Mouse (Mus musculus): ENCODE measurements at regions not wholly inside any gene's neighbourhood (a gene's known extent, or its start where the extent isn't known, plus 50 kb on each side); places are given as distances from the start of the nearest gene placed in this dataset.
"Not testable (repeated sequence)": the region's sequence is repeated elsewhere in the genome, so short reads cannot be mapped to it uniquely, and the experiment has no call there.

GRCm38 (mm10) chr2:78012441-78012840 lies 66.3 kb upstream of the Cwc22 start:
- H3K27me3 ChIP-seq (ENCODE audit: control insufficient read depth, insufficient read depth, low read length); H3K4me3 ChIP-seq (ENCODE audit: low read length); H3K4me2 ChIP-seq (replicated peaks; ENCODE audit: low read depth, low read length); H3K36me3 ChIP-seq (ENCODE audit: control insufficient read depth, insufficient read depth, low read length); ATAC-seq (ENCODE audit: low FRiP score, low TSS enrichment); H3K27ac ChIP-seq (ENCODE audit: low read depth, low read length); H3K4me1 ChIP-seq (ENCODE audit: control insufficient read depth, insufficient read depth, low read length); H3K9ac ChIP-seq (ENCODE audit: low read depth, low read length); H3K9me3 ChIP-seq (ENCODE audit: control insufficient read depth, low read length): not testable (repeated sequence)
- WGBS, result 95% methylated on average over 6 of the region's 6 CpGs

- Histone ChIP-seq H3K36me3 (ENCODE audit: control insufficient read depth, insufficient read depth, low read length) (no peaks in the 10 kb centered on the region), H3K4me3 (ENCODE audit: low read length) (no peak overlapping the region), H3K4me2 (replicated peaks; ENCODE audit: low read depth, low read length) (no peak overlapping the region), H3K9me3 (ENCODE audit: control insufficient read depth, low read length) (no peaks in the 10 kb centered on the region), H3K9ac (ENCODE audit: low read depth, low read length) (no peak overlapping the region), H3K27ac (ENCODE audit: low read depth, low read length) (no peak overlapping the region), H3K27me3 (ENCODE audit: control insufficient read depth, insufficient read depth, low read length) (no peaks in the 10 kb centered on the region), H3K4me1 (ENCODE audit: control insufficient read depth, insufficient read depth, low read length) (no peaks in the 10 kb centered on the region)
- WGBS, result 86% methylated on average over 2 of the region's 2 CpGs
- no peak for ATAC-seq (ENCODE audit: low FRiP score, low TSS enrichment)
Measured at GRCm38 (mm10) chr2:78011821-78012220, 65.6 kb upstream of the Cwc22 start.

- no peak overlapping the region for H3K27ac ChIP-seq (ENCODE audit: low read depth, low read length)
- no peaks in the 10 kb centered on the region for H3K36me3 ChIP-seq (ENCODE audit: control insufficient read depth, insufficient read depth, low read length)
- H3K4me1 ChIP-seq (ENCODE audit: control insufficient read depth, insufficient read depth, low read length), result no peaks in the 10 kb centered on the region
- H3K27me3 ChIP-seq (ENCODE audit: control insufficient read depth, insufficient read depth, low read length), result no peaks in the 10 kb centered on the region
- no peak for ATAC-seq (ENCODE audit: low FRiP score, low TSS enrichment)
- H3K4me2 ChIP-seq (replicated peaks; ENCODE audit: low read depth, low read length), result no peak overlapping the region
- H3K9me3 ChIP-seq (ENCODE audit: control insufficient read depth, low read length), result no peaks in the 10 kb centered on the region
- 86% methylated on average over 2 of the region's 2 CpGs for WGBS
- H3K4me3 ChIP-seq (ENCODE audit: low read length), result no peak overlapping the region
- no peak overlapping the region for H3K9ac ChIP-seq (ENCODE audit: low read depth, low read length)
Measured at GRCm38 (mm10) chr2:78011051-78011800, 65.1 kb upstream of the Cwc22 start.

- ATAC-seq (ENCODE audit: low FRiP score, low TSS enrichment), result no peak
- no peak overlapping the region for H3K4me2 ChIP-seq (replicated peaks; ENCODE audit: low read depth, low read length)
- no peak overlapping the region for H3K4me3 ChIP-seq (ENCODE audit: low read length)
- H3K27me3 ChIP-seq (ENCODE audit: control insufficient read depth, insufficient read depth, low read length), result no peaks in the 10 kb centered on the region
- no peaks in the 10 kb centered on the region for H3K9me3 ChIP-seq (ENCODE audit: control insufficient read depth, low read length)
- H3K9ac ChIP-seq (ENCODE audit: low read depth, low read length), result no peak overlapping the region
- no peak overlapping the region for H3K27ac ChIP-seq (ENCODE audit: low read depth, low read length)
- 91% methylated on average over 5 of the region's 5 CpGs for WGBS
- H3K4me1 ChIP-seq (ENCODE audit: control insufficient read depth, insufficient read depth, low read length), result no peaks in the 10 kb centered on the region
- H3K36me3 ChIP-seq (ENCODE audit: control insufficient read depth, insufficient read depth, low read length), result no peaks in the 10 kb centered on the region
Measured at GRCm38 (mm10) chr2:78010066-78010690, 64.0 kb upstream of the Cwc22 start.

- H3K4me2 ChIP-seq (replicated peaks; ENCODE audit: low read depth, low read length), result no peak overlapping the region
- no peaks in the 10 kb centered on the region for H3K4me1 ChIP-seq (ENCODE audit: control insufficient read depth, insufficient read depth, low read length)
- no peaks in the 10 kb centered on the region for H3K27me3 ChIP-seq (ENCODE audit: control insufficient read depth, insufficient read depth, low read length)
- no peak for ATAC-seq (ENCODE audit: low FRiP score, low TSS enrichment)
- no peak overlapping the region for H3K9ac ChIP-seq (ENCODE audit: low read depth, low read length)
- 97% methylated on average over 1 of the region's 1 CpGs for WGBS
- no peaks in the 10 kb centered on the region for H3K36me3 ChIP-seq (ENCODE audit: control insufficient read depth, insufficient read depth, low read length)
- no peaks in the 10 kb centered on the region for H3K9me3 ChIP-seq (ENCODE audit: control insufficient read depth, low read length)
- H3K4me3 ChIP-seq (ENCODE audit: low read length), result no peak overlapping the region
- no peak overlapping the region for H3K27ac ChIP-seq (ENCODE audit: low read depth, low read length)
Measured at GRCm38 (mm10) chr2:78008094-78008493, 61.9 kb upstream of the Cwc22 start.

- no peaks in the 10 kb centered on the region for H3K27me3 ChIP-seq (ENCODE audit: control insufficient read depth, insufficient read depth, low read length)
- WGBS, result 45% methylated on average over 7 of the region's 7 CpGs
- H3K4me1 ChIP-seq (ENCODE audit: control insufficient read depth, insufficient read depth, low read length), result no peaks in the 10 kb centered on the region
- no peak for ATAC-seq (ENCODE audit: low FRiP score, low TSS enrichment)
- H3K27ac ChIP-seq (ENCODE audit: low read depth, low read length), result no peak overlapping the region
- H3K4me2 ChIP-seq (replicated peaks; ENCODE audit: low read depth, low read length), result no peak overlapping the region
- no peak overlapping the region for H3K9ac ChIP-seq (ENCODE audit: low read depth, low read length)
- H3K9me3 ChIP-seq (ENCODE audit: control insufficient read depth, low read length), result no peaks in the 10 kb centered on the region
- H3K36me3 ChIP-seq (ENCODE audit: control insufficient read depth, insufficient read depth, low read length), result no peaks in the 10 kb centered on the region
- no peak overlapping the region for H3K4me3 ChIP-seq (ENCODE audit: low read length)
Measured at GRCm38 (mm10) chr2:78005402-78006021, 59.3 kb upstream of the Cwc22 start.

- ATAC-seq (ENCODE audit: low FRiP score, low TSS enrichment), result no peak
- H3K4me1 ChIP-seq (ENCODE audit: control insufficient read depth, insufficient read depth, low read length), result no peaks in the 10 kb centered on the region
- H3K27ac ChIP-seq (ENCODE audit: low read depth, low read length), result no peak overlapping the region
- H3K9me3 ChIP-seq (ENCODE audit: control insufficient read depth, low read length), result no peaks in the 10 kb centered on the region
- H3K36me3 ChIP-seq (ENCODE audit: control insufficient read depth, insufficient read depth, low read length), result no peaks in the 10 kb centered on the region
- 68% methylated on average over 5 of the region's 5 CpGs for WGBS
- no peaks in the 10 kb centered on the region for H3K27me3 ChIP-seq (ENCODE audit: control insufficient read depth, insufficient read depth, low read length)
- no peak overlapping the region for H3K4me3 ChIP-seq (ENCODE audit: low read length)
- no peak overlapping the region for H3K9ac ChIP-seq (ENCODE audit: low read depth, low read length)
- H3K4me2 ChIP-seq (replicated peaks; ENCODE audit: low read depth, low read length), result no peak overlapping the region
Measured at GRCm38 (mm10) chr2:78004426-78004825, 58.3 kb upstream of the Cwc22 start.
